Mouse (Mus musculus): ENCODE data around the gene Mycbpap.
A peak's percentile ranks its signal among the peaks of the same experiment; 100 is the strongest.

Mycbpap gene

DNA sequence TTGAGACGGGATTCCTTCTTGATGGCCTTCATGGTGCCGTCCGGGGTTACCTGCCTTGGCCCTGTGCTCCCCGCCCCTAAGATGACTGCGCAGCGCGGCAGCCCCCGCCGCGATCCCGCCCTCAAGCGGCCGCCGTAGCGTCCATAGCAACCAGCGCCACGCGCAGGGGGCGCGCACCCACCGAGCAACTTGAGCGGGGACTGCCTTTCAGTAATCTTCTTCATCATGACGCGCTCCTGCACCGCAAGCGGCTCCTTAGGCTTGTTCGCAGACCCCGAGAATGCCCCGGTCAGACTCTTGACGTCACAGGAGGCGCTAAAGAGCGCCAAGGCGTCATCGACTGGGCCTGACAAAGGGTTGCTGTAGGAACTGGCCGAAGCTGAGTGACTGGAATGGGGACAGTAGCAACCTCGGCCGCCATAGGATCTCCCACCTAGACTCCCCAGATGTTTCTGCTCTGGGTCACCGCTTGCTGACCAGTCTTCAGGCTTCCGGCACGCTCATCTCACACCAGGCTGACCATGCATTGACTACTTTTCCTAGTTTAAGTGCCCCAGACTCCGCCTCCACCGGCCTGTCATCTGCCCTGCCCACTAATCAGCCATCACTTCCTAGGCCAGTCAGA, at the start of gene Mycbpap:
Gene Mycbpap (minus strand): TSS at position 524 of the 625 bp plus-strand sequence.
- DNase-seq (ENCODE audit: low spot score): peak; percentile 49

DNA sequence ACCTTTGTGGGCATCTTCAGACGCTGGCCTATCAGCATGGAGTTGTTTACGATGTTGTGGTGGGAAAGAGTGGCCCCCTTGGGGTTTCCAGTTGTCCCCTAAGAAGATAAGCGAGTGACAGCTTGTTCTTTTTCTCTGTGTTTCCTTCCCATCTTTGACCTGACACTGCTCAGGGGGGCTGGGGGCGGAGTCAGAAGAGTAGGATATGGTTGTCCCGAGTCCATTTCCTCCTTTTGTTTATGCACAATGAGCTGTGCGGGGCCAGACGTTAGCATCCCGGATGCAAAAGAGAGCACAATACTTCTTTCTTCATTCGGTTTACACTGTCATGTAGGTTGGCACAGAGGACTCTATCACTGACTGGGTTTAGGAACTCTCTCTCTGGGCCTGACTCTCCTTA, 49.1 kb upstream of the Mycbpap start:
- DNase-seq (ENCODE audit: low spot score): no peak

DNA sequence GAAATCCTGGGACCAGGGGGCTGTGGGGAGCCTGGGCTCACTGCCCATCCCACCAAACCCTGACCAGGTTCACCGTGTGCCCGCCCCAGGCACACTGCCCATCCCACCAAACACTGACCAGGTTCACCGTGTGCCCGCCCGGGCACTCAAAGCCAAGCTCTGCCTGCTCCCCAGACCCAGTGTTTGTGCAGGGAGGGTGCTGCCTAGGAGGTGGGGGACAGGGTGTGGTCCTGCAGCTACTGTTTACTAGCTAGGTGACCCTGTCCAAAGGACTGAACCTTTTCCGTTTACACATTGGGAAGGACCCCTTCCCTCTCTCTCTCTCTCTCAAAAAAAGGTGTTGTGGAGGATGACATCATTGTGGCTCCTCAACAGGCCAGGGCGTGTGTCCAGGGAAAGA, 45.8 kb upstream of the Mycbpap start:
- DNase-seq (ENCODE audit: low spot score): no peak

DNA sequence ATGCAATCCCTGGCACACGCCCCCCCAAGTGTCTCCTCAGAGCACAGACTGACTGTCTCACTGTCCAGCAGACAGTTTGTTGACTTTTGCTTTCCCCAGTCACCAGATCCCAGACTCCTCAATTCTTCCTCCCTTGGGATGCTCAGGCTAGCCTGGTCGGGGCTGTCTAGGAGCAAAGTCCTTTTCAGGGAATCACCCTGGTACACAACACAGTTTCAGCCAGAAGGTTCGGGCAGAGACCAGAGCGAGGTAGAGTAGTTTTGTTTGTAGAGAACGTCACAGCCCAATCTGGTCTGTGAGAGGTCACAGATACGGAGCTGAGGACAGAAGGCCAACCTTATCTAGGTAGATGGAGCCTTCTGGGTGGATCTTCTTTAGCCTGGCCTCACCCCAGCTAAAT, 45.0 kb upstream of the Mycbpap start:
- DNase-seq (ENCODE audit: low spot score): no peak

DNA sequence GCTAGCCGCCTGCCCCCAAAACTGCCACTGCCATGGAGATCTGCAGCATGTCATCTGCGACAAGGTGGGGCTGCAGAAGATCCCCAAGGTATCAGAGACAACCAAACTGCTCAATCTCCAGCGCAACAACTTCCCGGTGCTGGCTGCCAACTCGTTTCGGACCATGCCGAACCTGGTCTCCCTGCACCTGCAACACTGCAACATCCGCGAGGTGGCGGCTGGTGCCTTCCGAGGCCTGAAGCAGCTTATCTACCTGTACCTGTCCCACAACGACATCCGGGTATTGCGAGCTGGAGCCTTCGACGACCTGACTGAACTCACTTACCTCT, 43.6 kb upstream of the Mycbpap start:
- DNase-seq (ENCODE audit: low spot score): no peak

DNA sequence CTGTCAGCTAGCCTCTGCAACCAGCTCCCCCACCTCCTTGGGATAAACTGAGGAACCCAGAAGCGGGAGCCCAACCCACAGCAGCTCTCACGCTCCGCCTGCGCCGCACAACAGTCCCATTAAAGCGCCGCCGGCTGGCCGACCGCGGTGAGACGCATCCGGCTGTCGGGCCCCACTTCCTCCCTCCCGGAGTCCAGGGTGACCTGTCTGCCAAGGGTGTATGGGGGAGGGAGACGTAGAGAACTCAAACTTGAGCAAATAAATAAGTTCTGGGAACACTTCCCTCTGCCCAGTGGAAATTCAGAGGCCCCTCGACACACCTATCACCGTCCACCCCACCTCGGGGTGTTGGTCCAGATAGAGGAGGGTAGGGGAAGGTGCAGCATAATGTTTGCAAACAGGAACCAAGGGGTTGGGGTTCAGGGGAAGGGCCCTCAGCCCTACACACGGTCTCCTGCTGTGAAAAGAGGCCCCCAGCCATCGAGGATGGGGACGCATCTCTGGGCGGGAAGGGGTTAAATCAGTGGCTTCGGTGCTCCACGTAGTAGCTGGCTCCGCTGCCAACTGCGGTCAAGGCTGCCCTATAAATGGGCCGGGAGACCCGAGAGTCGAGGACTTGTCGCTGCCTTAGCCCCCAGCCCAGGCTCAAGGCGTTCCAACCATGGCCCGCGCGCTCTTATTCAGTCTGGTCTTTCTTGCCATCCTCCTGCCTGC, 43.1 kb upstream of the Mycbpap start, which contains the start of gene Chad:
Gene Chad (plus strand): TSS at position 611 of the 714 bp plus-strand sequence.
- DNase-seq (ENCODE audit: low spot score): peak; percentile 40

DNA sequence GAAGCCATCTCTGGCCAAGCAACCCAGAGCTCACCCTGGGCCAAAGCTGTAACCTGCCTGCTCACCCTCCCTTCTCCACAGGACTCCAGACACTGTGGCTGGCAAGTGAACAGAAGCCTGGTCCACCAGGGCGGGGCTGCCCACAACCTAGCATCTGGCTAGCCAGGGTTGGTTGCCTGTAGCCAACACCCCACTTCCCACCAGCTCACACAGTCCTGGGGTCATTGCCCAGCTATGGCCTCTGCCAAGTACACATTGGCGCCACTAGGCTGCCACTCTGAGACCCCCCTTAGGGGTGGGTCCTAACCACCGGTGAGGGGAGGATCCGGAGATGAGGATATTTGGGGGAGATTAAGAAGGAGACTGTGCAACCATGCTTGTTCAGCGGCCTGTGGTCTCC, 42.3 kb upstream of the Mycbpap start:
- no peak for DNase-seq (ENCODE audit: low spot score)

DNA sequence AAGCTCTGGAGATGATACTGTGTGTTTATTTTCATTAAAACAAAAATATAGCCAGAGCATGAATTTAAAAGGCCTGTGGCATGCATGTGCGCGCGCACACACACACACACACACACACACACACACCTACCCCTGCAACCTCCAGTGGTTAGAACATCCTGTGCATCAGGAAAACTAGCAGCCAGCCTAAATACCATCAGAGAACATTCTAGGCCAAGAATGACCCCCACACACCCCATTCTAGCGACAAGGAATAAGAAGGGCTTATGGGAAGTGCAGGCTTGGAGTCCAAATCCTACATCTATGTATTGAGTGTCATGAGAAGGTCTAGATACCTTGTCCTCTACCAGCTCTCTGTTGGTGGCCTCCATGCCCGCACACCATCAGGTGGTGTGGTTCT, 41.8 kb upstream of the Mycbpap start:
- no peak for DNase-seq (ENCODE audit: low spot score)

DNA sequence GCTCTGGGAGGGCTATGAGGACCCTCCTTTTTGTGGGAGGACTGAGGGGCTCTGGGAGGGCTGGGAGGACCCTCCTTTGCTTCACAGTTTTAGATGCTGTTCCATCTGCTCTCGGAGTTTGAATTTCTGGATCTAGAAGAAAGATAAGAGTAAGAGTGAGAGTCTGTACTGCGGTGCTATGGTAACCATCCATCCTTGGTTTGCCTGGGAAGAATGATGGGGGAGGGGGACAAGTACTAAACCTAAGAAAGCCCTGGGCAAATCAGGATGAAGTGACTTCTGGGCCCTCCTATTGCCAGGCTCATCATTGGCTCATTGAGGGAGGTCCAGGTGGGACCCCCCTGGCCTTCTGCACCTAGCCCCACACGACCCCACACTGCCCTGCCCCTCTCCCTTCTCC, 36.7 kb upstream of the Mycbpap start:
- no peak for DNase-seq (ENCODE audit: low spot score)

DNA sequence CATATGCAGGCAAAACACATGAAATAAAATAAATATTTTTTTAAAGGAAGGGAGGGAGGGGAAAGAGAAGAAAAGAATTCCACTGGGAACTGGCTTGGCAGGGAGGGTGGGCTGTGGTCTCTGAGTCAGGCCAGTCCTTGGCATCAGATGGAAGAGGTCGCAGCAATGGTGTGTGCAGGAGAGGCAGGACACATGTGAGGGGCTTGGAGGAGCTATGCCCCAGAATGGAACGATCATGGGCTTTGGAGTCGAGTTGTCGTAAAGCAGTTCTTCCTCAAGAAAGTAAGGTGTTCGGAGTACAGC, 28.9 kb upstream of the Mycbpap start:
- DNase-seq (ENCODE audit: low spot score): no peak

DNA sequence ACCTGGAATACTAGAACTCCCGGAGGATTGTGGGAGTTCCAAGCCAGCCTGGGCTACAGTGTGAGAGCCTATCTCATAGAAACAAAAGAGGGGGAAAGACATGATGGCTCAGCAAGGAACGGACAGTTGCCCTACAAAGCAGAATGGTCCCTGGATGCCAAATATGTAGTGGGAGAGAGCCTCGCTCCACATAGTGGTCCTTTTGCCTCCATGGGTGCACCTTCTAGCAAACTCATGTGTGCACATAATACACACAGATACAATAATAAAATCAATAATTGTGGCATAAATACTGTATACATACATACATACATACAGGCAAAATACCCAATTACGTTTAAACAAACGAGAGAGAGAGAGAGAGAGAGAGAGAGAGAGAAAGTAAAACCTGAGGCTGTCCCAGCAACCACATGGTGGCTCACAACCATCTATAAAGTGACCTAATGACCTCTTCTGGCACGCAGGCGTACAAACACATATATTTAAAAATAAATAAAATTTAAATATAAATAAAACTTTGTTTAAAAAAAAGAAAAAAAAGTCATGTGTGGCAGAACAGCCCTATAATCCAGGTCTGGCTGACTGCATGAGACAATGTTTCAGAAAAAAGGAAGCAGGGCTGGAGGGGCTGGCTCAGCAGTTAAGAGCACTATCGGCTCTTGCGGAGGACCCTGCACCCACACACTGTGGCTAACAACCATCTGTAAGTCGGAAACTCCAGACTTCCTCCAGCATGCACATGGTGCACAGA, 28.3 kb upstream of the Mycbpap start:
- no peak for DNase-seq (ENCODE audit: low spot score)

DNA sequence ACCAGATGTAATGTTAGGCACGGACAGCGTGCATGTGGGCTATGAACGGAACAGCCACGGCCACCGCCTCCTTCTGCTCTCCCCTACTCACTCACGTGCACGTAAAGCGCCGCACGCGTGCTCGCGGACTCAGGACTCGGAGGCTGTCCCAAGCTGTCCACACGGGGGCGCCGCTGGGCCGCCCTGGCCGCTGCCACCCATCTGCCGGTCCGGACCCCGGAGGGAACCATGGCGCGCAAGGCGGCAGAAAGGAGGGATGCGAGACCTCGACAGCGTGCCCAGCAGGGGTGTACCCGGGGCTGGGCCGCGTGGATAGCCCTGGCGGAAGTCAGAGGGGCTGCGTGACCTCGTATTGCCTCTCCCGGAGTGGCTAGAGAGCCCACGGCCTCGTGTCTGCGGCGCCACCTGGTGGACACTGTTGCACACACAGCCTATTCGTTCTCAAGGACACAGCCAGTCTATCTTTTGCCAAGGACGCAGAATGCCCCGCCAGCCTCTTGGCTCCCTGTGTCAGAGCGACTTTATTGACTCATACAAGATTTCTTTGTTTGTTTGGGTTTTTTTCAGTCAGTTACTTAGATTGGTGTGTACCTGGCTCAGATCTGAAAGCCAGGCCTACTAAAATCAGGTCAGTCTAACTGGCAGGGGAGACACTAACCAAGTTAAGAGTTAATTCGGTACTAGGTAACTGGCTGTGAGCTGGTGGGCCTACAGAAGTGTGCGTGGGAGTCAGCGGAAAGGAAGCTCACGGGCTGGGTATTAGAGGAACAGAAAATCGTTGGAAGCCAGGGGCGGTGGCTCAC, 27.5 kb upstream of the Mycbpap start, which contains the start of gene Rsad1:
Gene Rsad1 (minus strand): TSS at position 368 of the 803 bp plus-strand sequence.
- DNase-seq (ENCODE audit: low spot score): peak; percentile 92

DNA sequence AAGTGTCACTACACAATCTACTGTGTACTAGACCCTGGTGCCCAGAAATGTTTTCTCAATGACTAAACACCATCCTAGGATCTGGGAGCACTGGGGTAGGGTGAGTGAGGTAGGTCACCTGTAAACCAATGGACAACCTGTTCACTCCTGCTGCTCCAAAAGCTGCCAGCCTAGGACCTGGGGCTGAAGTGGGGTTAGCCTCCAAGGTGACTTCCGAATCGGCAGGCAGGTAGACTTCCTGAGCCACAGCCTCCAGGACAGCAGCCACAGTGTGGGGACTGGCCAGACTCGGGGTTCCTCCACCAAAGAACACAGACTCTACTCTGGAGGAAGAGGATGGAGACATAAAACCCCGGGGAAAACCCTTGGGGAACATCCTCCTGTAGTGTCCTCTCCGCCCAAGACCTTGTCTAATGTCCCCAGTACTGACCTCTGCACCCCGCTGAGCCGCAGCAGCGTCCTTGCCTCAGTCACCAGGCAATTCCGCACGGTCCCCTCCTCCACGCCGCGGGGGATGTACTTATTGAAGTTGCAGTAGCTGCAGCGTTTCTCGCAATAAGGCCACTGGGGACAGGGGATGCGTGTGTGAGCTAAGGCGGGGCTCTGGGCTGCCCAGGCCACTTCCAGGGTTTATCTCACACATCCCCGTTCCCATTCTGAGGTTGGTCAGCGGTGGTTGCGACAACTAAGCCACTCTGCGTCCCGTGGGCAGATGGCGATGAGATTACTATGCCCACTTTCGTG, 26.7 kb upstream of the Mycbpap start:
- peak; percentile 46 for DNase-seq (ENCODE audit: low spot score)

DNA sequence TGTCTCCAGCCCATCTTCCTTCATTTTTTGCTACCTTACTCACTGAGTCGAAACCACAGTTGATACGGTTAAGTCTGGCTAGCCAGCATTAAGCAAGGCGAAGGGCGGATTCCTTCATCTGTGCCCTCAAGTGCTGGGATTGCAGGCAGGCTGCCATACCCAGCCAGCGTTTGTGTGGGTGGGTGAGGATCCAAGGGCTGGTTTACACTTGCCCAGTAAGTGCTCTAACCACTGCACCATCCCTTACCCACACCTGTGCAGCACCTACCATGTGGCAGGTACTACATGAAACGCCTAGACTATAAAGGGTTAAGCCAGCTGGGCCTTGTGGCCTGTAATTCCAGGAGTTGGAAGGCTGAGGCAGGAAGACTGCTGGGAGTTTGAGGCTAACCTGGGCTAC, 25.7 kb upstream of the Mycbpap start:
- no peak for DNase-seq (ENCODE audit: low spot score)

DNA sequence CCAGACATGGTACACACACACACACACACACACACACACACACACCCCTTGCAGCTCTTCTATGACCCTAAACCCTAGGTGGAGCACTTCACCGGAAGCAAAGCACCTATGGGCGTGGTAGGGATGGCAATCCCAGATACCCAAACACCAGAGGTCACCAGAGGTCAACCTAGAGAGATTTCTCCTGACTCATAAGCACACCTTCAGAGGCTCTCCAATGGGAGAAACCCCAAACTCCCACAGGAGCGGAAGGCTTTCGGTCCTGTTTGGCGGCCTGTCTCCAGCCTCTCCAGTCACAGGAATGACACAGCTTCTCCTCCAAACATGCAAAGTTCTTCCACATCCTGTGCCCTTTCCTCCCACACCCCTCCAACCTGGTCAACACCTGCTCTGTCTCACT, 24.8 kb upstream of the Mycbpap start:
- DNase-seq (ENCODE audit: low spot score): no peak

DNA sequence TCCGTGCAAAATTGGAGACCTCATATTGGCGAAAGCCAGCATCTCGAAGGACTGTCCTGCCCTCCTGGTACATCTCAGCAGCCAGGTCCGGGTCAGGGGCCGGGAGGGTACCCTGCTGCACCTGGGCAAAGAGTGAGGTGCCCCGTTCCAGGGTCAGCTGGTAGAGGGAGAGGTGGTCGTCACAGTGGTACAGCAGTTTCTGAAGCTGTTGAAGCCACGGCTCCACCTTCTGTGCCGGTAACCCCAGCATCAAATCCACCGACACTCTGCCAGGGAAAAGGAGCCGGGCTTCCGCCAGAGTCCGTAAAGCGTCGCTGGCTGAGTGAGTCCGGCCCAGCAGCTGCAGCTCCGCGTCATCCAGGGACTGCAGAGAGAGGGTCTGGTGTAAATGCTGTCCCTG, 22.9 kb upstream of the Mycbpap start:
- DNase-seq (ENCODE audit: low spot score): no peak

DNA sequence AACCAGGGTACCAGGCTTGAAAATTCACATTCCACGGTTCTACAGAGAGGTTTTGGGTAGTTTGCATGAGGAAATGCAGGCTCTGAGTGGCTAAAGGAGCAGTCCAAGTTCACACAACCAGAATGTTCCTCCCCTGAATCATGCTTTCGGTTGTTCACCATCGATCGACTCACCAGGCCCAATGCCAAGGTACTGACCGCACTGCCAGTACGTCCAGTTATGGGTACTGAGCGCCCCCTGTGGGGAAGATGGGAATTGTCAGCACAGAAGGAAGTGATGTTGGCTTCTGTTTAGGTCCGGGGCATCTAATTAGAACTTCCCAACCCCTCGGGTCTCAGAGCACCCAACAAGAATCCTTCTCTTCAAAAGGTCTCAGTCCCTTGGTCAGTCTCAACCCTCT, 22.4 kb upstream of the Mycbpap start:
- DNase-seq (ENCODE audit: low spot score): peak; percentile 88

DNA sequence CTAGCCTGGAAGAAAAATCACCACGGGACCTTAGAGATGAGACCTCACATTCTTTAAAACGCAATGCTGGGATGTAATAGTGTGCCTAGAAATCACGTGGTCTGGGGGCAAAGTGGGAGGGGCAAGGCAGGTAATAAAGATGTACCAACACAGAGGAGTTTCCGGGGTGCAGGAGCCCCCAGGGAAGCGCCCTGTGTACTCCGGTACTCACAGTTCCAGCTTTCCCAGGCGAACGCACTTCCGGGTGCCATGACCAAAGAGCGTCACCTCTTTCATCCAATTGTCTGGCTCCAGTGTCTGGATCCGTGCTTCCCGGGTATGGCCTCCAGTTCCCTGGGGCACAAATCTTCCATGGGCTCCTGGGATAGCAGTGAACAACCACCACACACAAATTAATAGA, 21.8 kb upstream of the Mycbpap start:
- no peak for DNase-seq (ENCODE audit: low spot score)

DNA sequence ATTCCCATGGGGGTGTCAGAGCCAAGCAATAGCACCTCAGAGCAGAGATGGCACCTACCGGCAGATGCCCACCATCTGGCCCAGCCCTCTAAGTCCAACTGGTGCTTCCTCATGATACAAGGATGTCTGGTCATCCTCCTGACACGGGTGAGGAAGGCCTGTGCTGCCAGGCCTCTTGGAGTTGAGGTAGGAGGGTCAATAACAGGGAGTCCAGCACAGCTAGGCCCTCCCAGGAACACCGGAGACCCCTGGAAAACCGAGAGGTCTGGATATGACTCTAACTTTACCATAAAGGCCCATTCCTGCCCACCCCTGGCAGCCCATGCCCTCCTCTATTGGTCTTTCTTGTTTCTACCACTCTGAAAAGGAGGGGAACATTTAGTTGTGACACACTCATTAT, 20.9 kb upstream of the Mycbpap start:
- DNase-seq (ENCODE audit: low spot score): no peak

DNA sequence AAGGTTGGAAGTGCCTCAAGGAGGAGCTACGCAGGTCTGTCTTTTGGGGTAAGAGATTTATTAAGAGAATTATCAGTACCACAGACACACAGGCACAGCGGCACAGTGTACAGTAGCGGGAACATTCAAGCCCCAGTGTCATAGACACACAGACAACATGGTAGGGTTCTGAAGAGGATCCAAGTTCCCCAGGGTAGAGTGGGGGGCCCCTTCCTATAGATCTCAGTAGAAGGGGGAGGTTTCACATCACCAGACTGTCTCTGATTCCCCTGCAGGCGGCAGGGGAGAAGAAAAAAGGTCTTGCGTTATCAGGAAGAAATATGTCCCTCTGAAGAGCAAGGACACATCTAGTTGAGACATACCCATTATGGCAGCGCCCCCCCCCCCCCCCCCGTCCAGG, 18.2 kb upstream of the Mycbpap start:
- no peak for DNase-seq (ENCODE audit: low spot score)

DNA sequence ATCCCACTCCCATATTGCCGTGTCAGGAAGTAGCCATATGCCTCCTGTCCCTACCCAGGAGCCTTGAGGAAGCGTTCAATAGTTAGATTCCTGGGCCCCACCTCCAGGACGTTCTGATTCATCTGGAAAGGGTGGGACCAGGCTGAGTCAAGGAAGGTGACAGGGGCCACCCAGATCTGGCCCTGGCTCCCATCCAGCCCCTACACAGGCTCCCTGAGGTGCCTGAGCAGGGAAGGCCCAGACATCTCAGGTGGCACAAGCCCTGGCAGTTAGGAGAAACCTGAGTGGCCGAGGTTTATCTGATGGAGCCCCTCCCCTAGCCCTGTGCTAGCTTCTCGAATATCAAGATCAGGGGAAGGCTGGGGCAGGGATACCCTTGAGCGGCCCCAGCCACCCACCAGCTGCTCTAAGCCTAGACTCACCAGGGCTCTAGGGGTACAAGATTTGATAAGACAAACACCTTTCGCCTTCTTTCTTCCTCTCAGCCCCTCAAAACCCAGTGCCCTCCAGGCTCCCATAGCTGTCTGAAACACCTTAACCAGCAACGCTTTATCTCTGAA, 17.3 kb upstream of the Mycbpap start:
- DNase-seq (ENCODE audit: low spot score): no peak

DNA sequence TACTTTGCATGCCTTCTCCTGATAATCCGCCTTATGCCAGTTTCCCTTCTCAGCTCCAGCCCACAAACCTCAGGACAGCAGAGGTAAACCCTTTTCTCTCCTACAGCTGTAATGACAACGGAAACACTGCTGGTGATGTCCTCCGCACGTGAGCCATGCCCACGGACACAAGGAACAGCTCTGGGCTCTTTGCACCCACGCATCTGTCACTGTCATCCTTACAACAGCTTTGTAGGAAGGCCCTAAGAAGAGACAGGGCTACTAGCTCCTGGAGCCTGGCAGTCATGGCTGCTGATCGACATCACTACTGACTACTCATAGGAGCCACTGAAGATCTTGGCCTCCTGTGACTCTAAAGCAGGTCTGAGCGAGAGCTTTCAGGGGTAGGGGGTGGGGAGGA, 11.6 kb upstream of the Mycbpap start:
- no peak for DNase-seq (ENCODE audit: low spot score)

Measured in testis, postnatal 14 days (tissue).